ENCODE assay signal across 8 mouse cellular contexts in the genomic region with DNA sequence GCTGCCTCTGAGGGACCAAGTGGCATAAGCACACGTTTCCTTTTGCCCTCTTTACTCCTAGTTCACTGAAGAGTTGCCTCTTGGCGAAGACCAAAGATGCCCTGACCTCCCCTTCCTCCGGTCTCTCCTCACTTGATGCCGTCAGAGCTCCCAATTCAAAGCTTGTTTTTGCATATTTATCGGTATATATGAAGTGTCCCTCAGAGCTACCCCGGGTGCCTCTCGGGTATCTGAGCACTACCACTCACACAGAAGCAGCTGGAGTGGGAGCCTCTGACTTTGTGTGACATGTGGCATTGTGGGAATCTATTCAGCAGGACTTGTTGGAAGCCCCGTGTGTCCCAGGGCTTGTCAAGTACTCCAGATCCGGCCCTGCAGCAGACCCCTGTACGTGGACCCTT. TPM values are rescaled to one million over a fixed set of nuclear protein-coding genes. Genes with fewer than 3 reads are reported as not detected.
DNase-seq lines count a peak whose midpoint lies in the region; ATAC-seq and TF ChIP-seq lines count a peak whose summit lies in the region.

No protein-coding gene starts in this region.

- TF ChIP-seq CTCF in kidney, adult 2 months (conservative IDR thresholded peaks at IDR 0.05; ENCODE audit: insufficient read depth, insufficient read length, low read depth, low read length), result no peak

- peak overlapping the region; percentile 88; the same call in 1 of the 2 replicates for H3K27ac ChIP-seq in kidney, adult 2 months (ENCODE audit: insufficient read depth, low read depth, low read length)
- peak overlapping the region; percentile 78; the same call in 1 of the 2 replicates for H3K27ac ChIP-seq in forebrain, embryonic 12.5 days
- H3K27ac ChIP-seq in limb, embryonic 14.5 days (replicated peaks; ENCODE audit: low read depth, low read length), result no peak overlapping the region

- H3K4me2 ChIP-seq in forebrain, embryonic 12.5 days, result peak overlapping the region; percentile 81
- peak overlapping the region; percentile 96 for H3K4me2 ChIP-seq in limb, embryonic 14.5 days (replicated peaks; ENCODE audit: low read depth, low read length, severe bottlenecking)

- no peak for TF ChIP-seq POLR2A in kidney, adult 2 months (IDR thresholded peaks at IDR 0.05; ENCODE audit: low read depth, low read length)
- TF ChIP-seq POLR2A in limb, embryonic 14.5 days (IDR thresholded peaks at IDR 0.05; ENCODE audit: borderline replicate concordance, extremely low read depth, insufficient read depth, insufficient read length), result no peak

- 0 out of 2 replicates have a peak, but pooled peaks cover 6% of the 10 kb centered on the region for H3K4me1 ChIP-seq in kidney, adult 2 months (ENCODE audit: control insufficient read depth, insufficient read depth, low read length)
- peaks cover 24% of the 10 kb centered on the region for H3K4me1 ChIP-seq in forebrain, embryonic 12.5 days
- H3K4me1 ChIP-seq in limb, embryonic 14.5 days (ENCODE audit: control insufficient read depth, insufficient read depth, low read length), result peaks cover 9% of the 10 kb centered on the region; the same call in 1 of the 2 replicates

- H3K36me3 ChIP-seq in kidney, adult 2 months (ENCODE audit: control insufficient read depth, insufficient read depth, low read length), result no peaks in the 10 kb centered on the region
- H3K36me3 ChIP-seq in forebrain, embryonic 12.5 days (replicated peaks), result peaks cover 14% of the 10 kb centered on the region
- peaks cover 12% of the 10 kb centered on the region for H3K36me3 ChIP-seq in limb, embryonic 14.5 days (ENCODE audit: control insufficient read depth, insufficient read depth, low read length)
- H3K36me3 ChIP-seq in splenic B cell, adult 2 months (ENCODE audit: control insufficient read depth, insufficient read depth, low read length, poor library complexity, severe bottlenecking), result no peaks in the 10 kb centered on the region

- H3K9ac ChIP-seq in forebrain, embryonic 12.5 days, result peak overlapping the region; percentile 98
- H3K9ac ChIP-seq in limb, embryonic 14.5 days (ENCODE audit: low read depth, low read length, severe bottlenecking), result peak overlapping the region; percentile 98

- 5% methylated on average over 10 of the region's 10 CpGs for WGBS in kidney, adult 2 months
- 19% methylated on average over 10 of the region's 10 CpGs for WGBS in forebrain, embryonic 12.5 days
- WGBS in limb, embryonic 14.5 days, result 15% methylated on average over 10 of the region's 10 CpGs

- no peaks in the 10 kb centered on the region for H3K9me3 ChIP-seq in forebrain, embryonic 12.5 days
- H3K9me3 ChIP-seq in limb, embryonic 14.5 days (ENCODE audit: control insufficient read depth, low read length), result no peaks in the 10 kb centered on the region

- H3K27me3 ChIP-seq in kidney, adult 2 months (replicated peaks; ENCODE audit: control insufficient read depth, insufficient read depth, low read length), result no peaks in the 10 kb centered on the region
- no peaks in the 10 kb centered on the region for H3K27me3 ChIP-seq in forebrain, embryonic 12.5 days
- H3K27me3 ChIP-seq in limb, embryonic 14.5 days (ENCODE audit: control insufficient read depth, insufficient read depth, low read length), result no peaks in the 10 kb centered on the region
- no peaks in the 10 kb centered on the region for H3K27me3 ChIP-seq in splenic B cell, adult 2 months (ENCODE audit: control insufficient read depth, insufficient read depth, low read length, poor library complexity, severe bottlenecking)

- peak overlapping the region; percentile 74 for H3K4me3 ChIP-seq in kidney, adult 2 months (ENCODE audit: insufficient read depth, low read depth, low read length)
- H3K4me3 ChIP-seq in forebrain, embryonic 12.5 days (replicated peaks), result peak overlapping the region; percentile 92
- H3K4me3 ChIP-seq in limb, embryonic 14.5 days (replicated peaks; ENCODE audit: low read length), result peak overlapping the region; percentile 83

- DNase-seq in kidney, adult 2 months, result peak; percentile 19
- DNase-seq in kidney, postnatal 14 days, result no peak
- DNase-seq in MN1 (ENCODE audit: low spot score), result peak; percentile 21
- DNase-seq in limb, embryonic 14.5 days (ENCODE audit: low spot score), result no peak
- peak; percentile 5 for DNase-seq in splenic B cell, adult 2 months (ENCODE audit: low read depth, low spot score)
- DNase-seq in adrenal gland, adult 2 months, result no peak

- ATAC-seq in forebrain, embryonic 12.5 days (ENCODE audit: low FRiP score), result 0 out of 2 replicates have a peak, but pooled peaks have one; percentile 7
- ATAC-seq in limb, embryonic 14.5 days (ENCODE audit: low FRiP score, low read depth), result no peak
- no peak for ATAC-seq in CD4-positive, CD25-positive, alpha-beta regulatory T cell, adult 4 months

RNA-seq across cellular contexts. Expression of gene Tbc1d9b, which starts 0.6 kb away (rescaled TPM):
- 52.2 and 60.9 TPM in 2 replicates for polyA plus RNA-seq in kidney, adult 2 months (2012; rRNA removed)
- 38.3 and 39.2 TPM in 2 replicates for polyA plus RNA-seq in forebrain, embryonic 12.5 days (2016; fragmentation: Nextera tagmentation; extraction: Ambion mirVana)
- 44.9 and 51.5 TPM in 2 replicates for polyA plus RNA-seq in limb, embryonic 14.5 days (2012; rRNA removed)
- polyA plus RNA-seq in limb, embryonic 14.5 days (2014; fragmentation: Nextera tagmentation; extraction: Ambion mirVana), result 45.2 and 50.5 TPM in 2 replicates
- 100 to 1,000 TPM; 145 TPM for total RNA-seq in adrenal gland, adult 2 months (2021)
- 165 and 168 TPM in 2 replicates for polyA plus RNA-seq in adrenal gland, adult 2 months (2012; rRNA removed)
- 10 to 100 TPM; 23.4 to 30.0 TPM for polyA plus RNA-seq in CD4-positive, CD25-positive, alpha-beta regulatory T cell, adult 4 months (2017; shearing (Covaris generic))

RNA-seq across cellular contexts. Expression of gene Mrnip, which starts 42.4 kb away (rescaled TPM):
- 21.0 and 21.1 TPM in 2 replicates for polyA plus RNA-seq in kidney, adult 2 months (2012; rRNA removed)
- 22.2 and 24.9 TPM in 2 replicates for polyA plus RNA-seq in forebrain, embryonic 12.5 days (2016; fragmentation: Nextera tagmentation; extraction: Ambion mirVana)
- polyA plus RNA-seq in limb, embryonic 14.5 days (2012; rRNA removed), result 17.6 and 18.0 TPM in 2 replicates
- polyA plus RNA-seq in limb, embryonic 14.5 days (2014; fragmentation: Nextera tagmentation; extraction: Ambion mirVana), result 16.8 and 17.2 TPM in 2 replicates
- 10 to 100 TPM in 1 of 2 experiments, 1 to 10 TPM in 1; 4.9 to 11.5 TPM for total RNA-seq in adrenal gland, adult 2 months (2021)
- polyA plus RNA-seq in adrenal gland, adult 2 months (2012; rRNA removed), result 6.6 and 8.7 TPM in 2 replicates
- polyA plus RNA-seq in CD4-positive, CD25-positive, alpha-beta regulatory T cell, adult 4 months (2017; shearing (Covaris generic)), result 10 to 100 TPM in 1 of 2 experiments, 1 to 10 TPM in 1; 7.9 to 11.7 TPM

Comparison
In these comparisons a context has a peak if more than half of its experiments do, and no peak if none do; other contexts are left out.
1. DNase-seq: peak in kidney, adult 2 months (single experiment), MN1 (single experiment) and splenic B cell, adult 2 months (single experiment); none in kidney, postnatal 14 days (single experiment), limb, embryonic 14.5 days (single experiment) and adrenal gland, adult 2 months (single experiment).
2. Peak in every context shown above with its lines, with median percentiles within 50 percentile points of each other: H3K4me3 ChIP-seq.